8 mouse cellular contexts compared by ENCODE assay signal in genomic region chr5:125150951-125151564, GRCm38 (mm10). TPM values are rescaled to one million over a fixed set of nuclear protein-coding genes. Genes with fewer than 3 reads are reported as not detected.
DNase-seq lines count a peak whose midpoint lies in the region; ATAC-seq and TF ChIP-seq lines count a peak whose summit lies in the region.

No protein-coding gene starts in this region.

- H3K4me3 ChIP-seq in gastrocnemius, adult 2 months, result peak overlapping the region; percentile 26; the same call in 1 of the 2 replicates
- H3K4me3 ChIP-seq in hindbrain, embryonic 13.5 days, result no peak overlapping the region

- peaks cover 100% of the 10 kb centered on the region for H3K4me1 ChIP-seq in hindbrain, embryonic 13.5 days (replicated peaks)

- peak overlapping the region; percentile 40 for H3K4me2 ChIP-seq in hindbrain, embryonic 13.5 days

- DNase-seq in gastrocnemius, adult 2 months, result peak; percentile 64
- DNase-seq in gastrocnemius, postnatal 10 days, result no peak
- peak; percentile 69 for DNase-seq in embryo, embryonic 11.5 days (ENCODE audit: low read depth, low spot score)
- DNase-seq in lung, postnatal 4 days, result peak; percentile 45 to 63
- DNase-seq in testis, postnatal 14 days (ENCODE audit: low spot score), result no peak
- no peak for DNase-seq in urinary bladder, adult 18-20 months (ENCODE audit: low spot score in 2 of 2)

- no peak for ATAC-seq in hindbrain, embryonic 13.5 days (ENCODE audit: low FRiP score)
- no peak for ATAC-seq in cerebellum, adult (ENCODE audit: insufficient number of reproducible peaks, low FRiP score, low TSS enrichment)

- no peak for TF ChIP-seq CTCF in gastrocnemius, adult 2 months (IDR thresholded peaks at IDR 0.05)

- 18% methylated on average over 10 of the region's 10 CpGs for WGBS in hindbrain, embryonic 13.5 days

- H3K27me3 ChIP-seq in hindbrain, embryonic 13.5 days, result no peaks in the 10 kb centered on the region

- no peaks in the 10 kb centered on the region for H3K36me3 ChIP-seq in hindbrain, embryonic 13.5 days

- peak overlapping the region; percentile 61 for H3K9ac ChIP-seq in hindbrain, embryonic 13.5 days

- peak overlapping the region; percentile 62 for H3K27ac ChIP-seq in gastrocnemius, adult 2 months
- peak overlapping the region; percentile 98 for H3K27ac ChIP-seq in hindbrain, embryonic 13.5 days

- intact Hi-C loops in gastrocnemius, adult 2 months (cut with DNase I), result no loop called here

- H3K9me3 ChIP-seq in hindbrain, embryonic 13.5 days, result no peaks in the 10 kb centered on the region

RNA-seq across cellular contexts. Expression of gene Ncor2, which starts 28.0 kb away (rescaled TPM):
- total RNA-seq in gastrocnemius, adult 2 months (2021), result 100 to 1,000 TPM; 123 to 153 TPM
- 100 to 1,000 TPM; 116 to 123 TPM for total RNA-seq in gastrocnemius, postnatal 10 days (2021)
- polyA plus RNA-seq in hindbrain, embryonic 13.5 days (2015; fragmentation: Nextera tagmentation; extraction: Ambion mirVana), result 24.8 and 25.1 TPM in 2 replicates

Comparison
In these comparisons a context has a peak if more than half of its experiments do, and no peak if none do; other contexts are left out.
1. DNase-seq: peak in gastrocnemius, adult 2 months (single experiment), embryo, embryonic 11.5 days (single experiment) and lung, postnatal 4 days (2 of 2); none in gastrocnemius, postnatal 10 days (single experiment), testis, postnatal 14 days (single experiment) and urinary bladder, adult 18-20 months (0 of 2).